Comparison of ENCODE assay signal across 9 mouse cellular contexts in the genomic region with DNA sequence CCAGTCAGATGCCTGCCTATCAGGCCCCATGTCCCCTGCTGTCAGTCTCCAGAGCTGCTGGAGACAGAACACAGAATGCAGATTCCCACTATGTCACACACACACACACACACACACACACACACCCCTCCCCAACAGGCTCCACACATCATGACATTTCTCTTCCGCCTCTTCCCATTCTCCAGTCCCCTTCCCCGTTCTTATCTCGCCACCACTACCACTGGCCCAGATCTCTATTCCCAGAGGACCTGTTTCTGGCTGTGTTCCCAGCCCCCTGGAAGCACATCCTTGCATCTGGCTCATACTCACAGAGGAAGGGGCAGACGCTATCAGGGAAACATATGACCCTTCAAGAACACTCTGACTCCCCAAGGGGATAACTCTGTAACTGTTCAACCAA. TPM values are rescaled to one million over a fixed set of nuclear protein-coding genes. Genes with fewer than 3 reads are reported as not detected.
A peak's percentile ranks its signal among the peaks of the same experiment; 100 is the strongest.
DNase-seq lines count a peak whose midpoint lies in the region; ATAC-seq and TF ChIP-seq lines count a peak whose summit lies in the region.
"Had no signal": no experiment of that assay in that cellular context is flagged by ENCODE, and none has a peak within 500 bp of the region (broad histone marks: within the 10 kb centered on the region; RNA-seq: fewer than 3 reads in every experiment).

No protein-coding gene starts in this region.

- WGBS in embryonic facial prominence, embryonic 13.5 days, result 27% methylated on average over 4 of the region's 4 CpGs
- 11% methylated on average over 4 of the region's 4 CpGs for WGBS in kidney, adult 2 months

- no peak for ATAC-seq in embryonic facial prominence, embryonic 13.5 days (ENCODE audit: insufficient number of reproducible peaks, insufficient read depth, low FRiP score, low TSS enrichment, low read depth)
- no peak for ATAC-seq in cerebellum, adult (ENCODE audit: insufficient number of reproducible peaks, low FRiP score, low TSS enrichment)

- H3K4me2 ChIP-seq in embryonic facial prominence, embryonic 13.5 days, result peak overlapping the region; percentile 92

- no peak overlapping the region; the same call in 1 of the 2 replicates for H3K27ac ChIP-seq in embryonic facial prominence, embryonic 13.5 days
- peak overlapping the region; percentile 84 for H3K27ac ChIP-seq in kidney, adult 2 months (ENCODE audit: insufficient read depth, low read depth, low read length)
- H3K27ac ChIP-seq in left cerebral cortex, adult 2 months, result no peak overlapping the region

- peak; percentile 89 to 91 for DNase-seq in heart, adult 9 months (ENCODE audit: low spot score in 2 of 2)
- peak; percentile 91 for DNase-seq in kidney, adult 2 months
- DNase-seq in lung, postnatal 10 days, result peak; percentile 62
- no peak for DNase-seq in T-cell, adult 2 months (ENCODE audit: low spot score)
- DNase-seq in right cerebral cortex, postnatal 14 days, result no peak
- DNase-seq in left cerebral cortex, adult 2 months (ENCODE audit: extremely low spot score in 1 of 2, low spot score in 2 of 2), result no peak

- peaks cover 44% of the 10 kb centered on the region for H3K4me1 ChIP-seq in embryonic facial prominence, embryonic 13.5 days
- peaks cover 9% of the 10 kb centered on the region for H3K4me1 ChIP-seq in kidney, adult 2 months (ENCODE audit: control insufficient read depth, insufficient read depth, low read length)

- no peaks in the 10 kb centered on the region for H3K27me3 ChIP-seq in embryonic facial prominence, embryonic 13.5 days
- H3K27me3 ChIP-seq in kidney, adult 2 months (replicated peaks; ENCODE audit: control insufficient read depth, insufficient read depth, low read length), result no peaks in the 10 kb centered on the region

- H3K9ac ChIP-seq in embryonic facial prominence, embryonic 13.5 days, result peak overlapping the region; percentile 87

- peaks cover 39% of the 10 kb centered on the region for H3K36me3 ChIP-seq in embryonic facial prominence, embryonic 13.5 days
- no peaks in the 10 kb centered on the region for H3K36me3 ChIP-seq in kidney, adult 2 months (ENCODE audit: control insufficient read depth, insufficient read depth, low read length)

- intact Hi-C loops in left cerebral cortex, adult 2 months (cut with DNase I), result no loop called here

- peak overlapping the region; percentile 81 for H3K4me3 ChIP-seq in embryonic facial prominence, embryonic 13.5 days
- H3K4me3 ChIP-seq in kidney, adult 2 months (ENCODE audit: insufficient read depth, low read depth, low read length), result peak overlapping the region; percentile 92
- no peak overlapping the region; the same call in 1 of the 2 replicates for H3K4me3 ChIP-seq in left cerebral cortex, adult 2 months

- no peak for TF ChIP-seq POLR2A in kidney, adult 2 months (IDR thresholded peaks at IDR 0.05; ENCODE audit: low read depth, low read length)

- no peak for TF ChIP-seq CTCF in kidney, adult 2 months (conservative IDR thresholded peaks at IDR 0.05; ENCODE audit: insufficient read depth, insufficient read length, low read depth, low read length)
- no peak for TF ChIP-seq CTCF in left cerebral cortex, adult 2 months (IDR thresholded peaks at IDR 0.05)

- no peaks in the 10 kb centered on the region for H3K9me3 ChIP-seq in embryonic facial prominence, embryonic 13.5 days

RNA-seq across cellular contexts. Expression of gene Adcy6, which starts 2.3 kb away (rescaled TPM):
- polyA plus RNA-seq in embryonic facial prominence, embryonic 13.5 days (2015; fragmentation: Nextera tagmentation; extraction: Ambion mirVana), result 11.7 and 19.5 TPM in 2 replicates
- 98.7 and 104 TPM in 2 replicates for polyA plus RNA-seq in kidney, adult 2 months (2012; rRNA removed)
- total RNA-seq in left cerebral cortex, adult 2 months (2021), result 10 to 100 TPM; 52.7 to 57.4 TPM

RNA-seq across cellular contexts. Expression of gene Cacnb3, which starts 23.1 kb away (rescaled TPM):
- 55.6 and 55.7 TPM in 2 replicates for polyA plus RNA-seq in embryonic facial prominence, embryonic 13.5 days (2015; fragmentation: Nextera tagmentation; extraction: Ambion mirVana)
- polyA plus RNA-seq in kidney, adult 2 months (2012; rRNA removed), result 20.2 and 21.7 TPM in 2 replicates
- total RNA-seq in left cerebral cortex, adult 2 months (2021), result 100 to 1,000 TPM; 271 to 291 TPM

RNA-seq across cellular contexts. Expression of gene 4930415O20Rik, which starts 36.8 kb away (rescaled TPM):
- not detected in 2 replicates for polyA plus RNA-seq in embryonic facial prominence, embryonic 13.5 days (2015; fragmentation: Nextera tagmentation; extraction: Ambion mirVana)
- 1.0 and 1.1 TPM in 2 replicates for polyA plus RNA-seq in kidney, adult 2 months (2012; rRNA removed)
- total RNA-seq in left cerebral cortex, adult 2 months (2021), result not detected
- polyA plus RNA-seq: spleen, adult 2 months had no signal

RNA-seq across cellular contexts. Expression of gene Ccnt1, which starts 36.8 kb away (rescaled TPM):
- polyA plus RNA-seq in embryonic facial prominence, embryonic 13.5 days (2015; fragmentation: Nextera tagmentation; extraction: Ambion mirVana), result 63.1 and 66.2 TPM in 2 replicates
- 10.0 and 11.0 TPM in 2 replicates for polyA plus RNA-seq in kidney, adult 2 months (2012; rRNA removed)
- 10 to 100 TPM; 40.3 to 45.8 TPM for total RNA-seq in left cerebral cortex, adult 2 months (2021)

RNA-seq across cellular contexts. Expression of gene Ddx23, which starts 55.1 kb away (rescaled TPM):
- polyA plus RNA-seq in embryonic facial prominence, embryonic 13.5 days (2015; fragmentation: Nextera tagmentation; extraction: Ambion mirVana), result 34.5 and 35.4 TPM in 2 replicates
- polyA plus RNA-seq in kidney, adult 2 months (2012; rRNA removed), result 23.8 and 24.4 TPM in 2 replicates
- total RNA-seq in left cerebral cortex, adult 2 months (2021), result 10 to 100 TPM; 84.4 to 90.2 TPM

Comparison
In these comparisons a context has a peak if more than half of its experiments do, and no peak if none do; other contexts are left out.
1. DNase-seq: peak in heart, adult 9 months (2 of 2), kidney, adult 2 months (single experiment) and lung, postnatal 10 days (single experiment); none in T-cell, adult 2 months (single experiment), right cerebral cortex, postnatal 14 days (single experiment) and left cerebral cortex, adult 2 months (0 of 2).